Mouse (Mus musculus) lung, embryonic 16.5 days (tissue): ENCODE measurements around the gene Klc1. TPM values are rescaled to one million over a fixed set of nuclear protein-coding genes. Genes with fewer than 3 reads are reported as not detected.

ENCODE experiments used
- ATAC-seq: fragments of 200-750 bp; cut with Nextera tagmentation; 2 replicates; pipeline ENCODE4 v1.8.0; 2017; ENCODE audit warnings: low read depth, mild to moderate bottlenecking, moderate library complexity
- H3K27ac ChIP-seq: fragments of 300-500 bp; sonication (generic); 2 replicates; pipeline ENCODE4 v1.5.1; 2014; ENCODE audit warnings: mild to moderate bottlenecking, control low read depth, low read length
- H3K27me3 ChIP-seq: fragments of 300-500 bp; sonication (generic); 2 replicates; pipeline ENCODE4 v1.6.1; 2014; ENCODE audit warnings: low read depth, low read length, mixed read lengths; ENCODE audit not compliant: control insufficient read depth, insufficient read depth
- H3K36me3 ChIP-seq: fragments of 300-500 bp; sonication (generic); 2 replicates; pipeline ENCODE4 v1.6.1; 2014; ENCODE audit warnings: low read length; ENCODE audit not compliant: control insufficient read depth, insufficient read depth
- H3K4me1 ChIP-seq: fragments of 300-500 bp; sonication (generic); replicated peaks from 2 replicates; pipeline ENCODE4 v1.6.1; 2014; ENCODE audit warnings: low read length, mixed read lengths; ENCODE audit not compliant: control insufficient read depth, insufficient read depth
- H3K4me2 ChIP-seq: fragments of 300-500 bp; sonication (generic); 2 replicates; pipeline ENCODE4 v1.6.1; 2014; ENCODE audit warnings: low read depth, low read length, control low read depth
- H3K4me3 ChIP-seq: fragments of 300-500 bp; sonication (generic); 2 replicates; pipeline ENCODE4 v1.5.1; 2014; ENCODE audit warnings: mild to moderate bottlenecking, low read length, control low read depth
- H3K9ac ChIP-seq: fragments of 300-500 bp; sonication (generic); 2 replicates; pipeline ENCODE4 v1.6.1; 2014; ENCODE audit warnings: low read length, control low read depth
- H3K9me3 ChIP-seq: fragments of 300-500 bp; sonication (generic); 2 replicates; pipeline ENCODE4 v1.6.1; 2016; ENCODE audit warnings: low read length; ENCODE audit not compliant: control insufficient read depth
- WGBS: fragments of 180-500 bp; shearing (Covaris S2); extraction: QIAGEN DNeasy Blood & Tissue Kit; methylation state at CpG from one replicate; pipeline ENCODE4 v1.1.7; 2014; 5-methylcytosine and 5-hydroxymethylcytosine counted together
- polyA plus RNA-seq: library from polyadenylated mRNA; unstranded; fragments of >200 nt; fragmentation: Nextera tagmentation; extraction: Ambion mirVana; gene quantifications from 2 replicates; pipeline ENCODE4 v1.2.1, GENCODE M21; 2015

The Klc1 gene
- polyA plus RNA-seq, 1 experiment from 2014 or later, result 86.9 TPM

- WGBS, result 91% methylated on average over 13 of the region's 13 CpGs
- H3K9ac ChIP-seq, result no peak overlapping the region
Measured at GRCm38 (mm10) chr12:111777919-111778318, 19.3 kb downstream of the Klc1 start.

GRCm38 (mm10) chr12:111779544-111779943, 20.9 kb downstream of the Klc1 start:
- H3K36me3 ChIP-seq, result peaks cover 76% of the 10 kb centered on the region
- H3K4me2 ChIP-seq, result no peak overlapping the region
- no peaks in the 10 kb centered on the region for H3K4me1 ChIP-seq
- no peaks in the 10 kb centered on the region for H3K9me3 ChIP-seq
- 97% methylated on average over 1 of the region's 1 CpGs for WGBS
- H3K9ac ChIP-seq, result no peak overlapping the region
- no peak for ATAC-seq
- H3K4me3 ChIP-seq, result no peak overlapping the region
- no peak overlapping the region for H3K27ac ChIP-seq
- no peaks in the 10 kb centered on the region for H3K27me3 ChIP-seq

More at GRCm38 (mm10) chr12:111777919-111778318, 19.3 kb downstream of the Klc1 start:
- Histone ChIP-seq H3K27me3 (no peaks in the 10 kb centered on the region), H3K4me1 (no peaks in the 10 kb centered on the region), H3K27ac (no peak overlapping the region), H3K4me3 (no peak overlapping the region), H3K4me2 (no peak overlapping the region), H3K9me3 (no peaks in the 10 kb centered on the region), H3K36me3 (peaks cover 69% of the 10 kb centered on the region)
- no peak for ATAC-seq

- Histone ChIP-seq H3K4me3 (no peak overlapping the region), H3K27me3 (no peaks in the 10 kb centered on the region), H3K4me2 (no peak overlapping the region), H3K36me3 (peaks cover 63% of the 10 kb centered on the region), H3K27ac (no peak overlapping the region), H3K9ac (no peak overlapping the region), H3K9me3 (no peaks in the 10 kb centered on the region), H3K4me1 (no peaks in the 10 kb centered on the region)
- WGBS, result 65% methylated on average over 15 of the region's 15 CpGs
- no peak for ATAC-seq
Measured at GRCm38 (mm10) chr12:111785174-111785573, 26.5 kb downstream of the Klc1 start.

- no peak overlapping the region for H3K9ac ChIP-seq
- no peaks in the 10 kb centered on the region for H3K9me3 ChIP-seq
- H3K27me3 ChIP-seq, result no peaks in the 10 kb centered on the region
- H3K4me1 ChIP-seq, result no peaks in the 10 kb centered on the region
- H3K4me3 ChIP-seq, result no peak overlapping the region
- no peak for ATAC-seq
- WGBS, result 78% methylated on average over 6 of the region's 6 CpGs
- H3K27ac ChIP-seq, result no peak overlapping the region
- H3K4me2 ChIP-seq, result no peak overlapping the region
- peaks cover 58% of the 10 kb centered on the region for H3K36me3 ChIP-seq
Measured at GRCm38 (mm10) chr12:111787015-111787414, 28.4 kb downstream of the Klc1 start.

- Histone ChIP-seq H3K27me3 (no peaks in the 10 kb centered on the region), H3K36me3 (peaks cover 52% of the 10 kb centered on the region), H3K4me3 (no peak overlapping the region), H3K4me2 (no peak overlapping the region), H3K4me1 (no peaks in the 10 kb centered on the region), H3K9ac (no peak overlapping the region), H3K9me3 (no peaks in the 10 kb centered on the region), H3K27ac (no peak overlapping the region)
- 94% methylated on average over 5 of the region's 5 CpGs for WGBS
- ATAC-seq, result no peak
Measured at GRCm38 (mm10) chr12:111790090-111790489, 31.4 kb downstream of the Klc1 start.

- H3K9ac ChIP-seq, result no peak overlapping the region
- no peak for ATAC-seq
- H3K4me1 ChIP-seq, result no peaks in the 10 kb centered on the region
- H3K27me3 ChIP-seq, result no peaks in the 10 kb centered on the region
- no peak overlapping the region for H3K4me2 ChIP-seq
- no peak overlapping the region for H3K4me3 ChIP-seq
- no peaks in the 10 kb centered on the region for H3K9me3 ChIP-seq
- WGBS, result 88% methylated on average over 7 of the region's 7 CpGs
- no peak overlapping the region for H3K27ac ChIP-seq
- peaks cover 57% of the 10 kb centered on the region for H3K36me3 ChIP-seq
Measured at GRCm38 (mm10) chr12:111790631-111791030, 32.0 kb downstream of the Klc1 start.

GRCm38 (mm10) chr12:111791474-111792104, 32.9 kb downstream of the Klc1 start:
- no peak for ATAC-seq
- no peak overlapping the region for H3K4me3 ChIP-seq
- 88% methylated on average over 13 of the region's 13 CpGs for WGBS
- H3K36me3 ChIP-seq, result peaks cover 50% of the 10 kb centered on the region
- H3K9ac ChIP-seq, result no peak overlapping the region
- no peaks in the 10 kb centered on the region for H3K4me1 ChIP-seq
- H3K27me3 ChIP-seq, result no peaks in the 10 kb centered on the region
- H3K27ac ChIP-seq, result no peak overlapping the region
- no peak overlapping the region for H3K4me2 ChIP-seq
- no peaks in the 10 kb centered on the region for H3K9me3 ChIP-seq

- Histone ChIP-seq H3K9ac (no peak overlapping the region), H3K4me3 (no peak overlapping the region), H3K9me3 (no peaks in the 10 kb centered on the region), H3K27ac (no peak overlapping the region), H3K4me1 (no peaks in the 10 kb centered on the region), H3K4me2 (no peak overlapping the region), H3K27me3 (no peaks in the 10 kb centered on the region), H3K36me3 (peaks cover 32% of the 10 kb centered on the region)
- WGBS, result 75% methylated on average over 22 of the region's 22 CpGs
- no peak for ATAC-seq
Measured at GRCm38 (mm10) chr12:111794102-111794501, 35.5 kb downstream of the Klc1 start.

GRCm38 (mm10) chr12:111794526-111795179, 36.0 kb downstream of the Klc1 start:
- peaks cover 30% of the 10 kb centered on the region for H3K36me3 ChIP-seq
- no peaks in the 10 kb centered on the region for H3K27me3 ChIP-seq
- no peaks in the 10 kb centered on the region for H3K4me1 ChIP-seq
- no peak overlapping the region for H3K4me3 ChIP-seq
- H3K4me2 ChIP-seq, result no peak overlapping the region
- H3K27ac ChIP-seq, result no peak overlapping the region
- ATAC-seq, result no peak
- no peak overlapping the region for H3K9ac ChIP-seq
- H3K9me3 ChIP-seq, result no peaks in the 10 kb centered on the region
- WGBS, result 91% methylated on average over 18 of the region's 18 CpGs
